Mouse (Mus musculus): ENCODE data around the gene Aqp9.
A peak's percentile ranks its signal among the peaks of the same experiment; 100 is the strongest.

Aqp9 gene

DNA sequence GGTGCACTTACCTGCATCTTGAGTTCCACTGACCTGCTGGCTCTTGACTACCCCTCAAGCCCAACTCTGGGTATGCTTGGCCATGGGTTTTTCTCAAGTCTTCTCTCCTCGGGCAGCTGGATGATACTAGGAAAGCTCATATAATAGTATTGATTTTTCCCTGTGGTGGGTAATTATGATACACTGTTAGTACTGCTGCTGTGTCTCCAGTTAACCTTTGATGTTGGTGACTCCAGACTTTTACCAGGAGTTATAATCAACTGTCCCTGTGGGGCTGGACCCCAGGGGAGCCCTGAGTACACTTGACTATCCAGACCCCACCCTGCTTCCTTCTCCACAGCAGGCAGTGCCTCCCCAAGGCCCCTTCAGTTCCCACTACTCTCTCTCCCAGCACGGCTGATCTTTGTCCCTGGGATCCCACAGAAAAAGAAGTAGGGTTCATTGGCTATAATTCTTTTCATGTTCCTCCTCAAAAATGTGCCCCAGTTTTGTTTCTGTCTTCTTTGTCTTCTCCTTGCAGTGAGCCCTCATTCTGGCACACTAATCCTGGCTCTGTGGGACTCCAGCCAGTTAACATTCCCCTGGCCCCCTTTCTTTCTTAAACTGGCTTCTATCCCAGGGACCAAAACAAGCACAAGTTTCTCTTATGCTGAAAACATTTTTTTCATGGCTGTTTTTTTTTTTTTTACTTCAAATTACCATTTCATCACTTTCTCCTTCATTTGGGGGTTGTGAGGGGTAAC, 838 bp downstream of the Aqp9 start:
- DNase-seq (ENCODE audit: extremely low read depth, low read depth, low spot score): no peak

DNA sequence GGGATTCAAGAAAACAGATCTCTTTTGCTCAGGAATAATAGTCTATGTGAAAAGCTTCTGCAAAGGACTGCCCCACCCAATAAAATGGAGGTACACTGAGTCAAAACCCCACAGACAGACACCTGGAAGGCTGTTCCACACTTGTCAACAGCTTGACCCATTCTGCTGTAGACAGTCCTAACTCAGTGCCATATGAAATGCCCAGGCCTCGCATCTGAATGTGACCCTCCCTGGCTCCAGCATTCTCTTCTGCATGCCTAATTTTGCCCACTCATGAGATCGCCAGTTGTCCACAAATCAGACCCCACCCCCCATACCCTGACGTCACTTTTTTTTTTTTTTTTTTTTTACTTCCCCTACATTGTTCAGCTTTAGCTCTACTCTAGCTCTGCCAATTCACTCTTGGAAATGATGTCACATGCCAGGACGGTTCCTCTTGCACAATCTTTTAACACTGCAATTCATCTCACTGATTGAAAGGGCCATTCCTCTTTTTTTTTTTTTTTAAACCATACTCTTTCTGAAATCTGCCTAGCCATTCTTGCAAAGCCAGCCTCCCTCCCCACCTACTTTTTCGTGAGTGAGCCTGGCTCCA, 1.5 kb downstream of the Aqp9 start:
- no peak for DNase-seq (ENCODE audit: extremely low read depth, low read depth, low spot score)

GRCm38 (mm10) chr9:71166019-71166705, 2.3 kb downstream of the Aqp9 start:
- DNase-seq (ENCODE audit: extremely low read depth, low read depth, low spot score): no peak

DNA sequence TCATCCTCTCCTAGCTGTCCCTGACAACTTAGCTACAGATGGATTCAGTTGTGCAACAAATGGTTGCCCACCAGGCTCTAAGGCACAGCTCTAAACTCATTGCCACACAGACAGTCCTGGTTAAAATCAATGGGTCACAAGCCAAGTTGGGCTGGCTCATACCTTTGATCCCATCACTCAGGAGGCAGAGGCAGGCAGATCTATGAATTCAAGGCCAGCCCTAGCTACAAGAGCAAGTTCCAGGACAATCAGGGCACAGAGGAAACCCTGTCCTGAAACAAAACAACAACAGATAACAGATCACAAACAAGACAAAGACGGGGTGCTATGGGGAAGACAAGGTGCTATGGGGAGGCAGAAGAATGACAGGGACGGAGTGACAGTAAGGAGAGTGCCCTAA, 3.0 kb downstream of the Aqp9 start:
- no peak for DNase-seq (ENCODE audit: extremely low read depth, low read depth, low spot score)

DNA sequence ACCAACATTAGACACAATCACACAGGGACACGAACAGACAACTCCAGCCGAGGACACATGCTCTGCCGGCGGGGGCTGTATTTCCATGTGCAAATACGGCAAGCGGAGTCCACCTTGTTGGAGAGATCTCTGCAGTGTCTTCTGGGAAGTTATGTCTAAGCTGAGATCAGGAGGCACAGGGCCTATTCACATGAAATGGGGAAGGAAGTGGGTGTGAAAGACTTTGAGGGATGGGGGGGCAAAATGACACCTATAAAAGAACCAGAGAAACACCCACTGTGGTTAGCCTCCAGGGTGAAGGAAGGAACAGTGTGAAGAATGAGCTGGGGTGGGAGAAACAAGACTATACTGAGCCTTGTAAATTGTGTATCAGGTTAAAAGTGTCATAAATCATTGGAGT, 3.4 kb downstream of the Aqp9 start:
- DNase-seq (ENCODE audit: extremely low read depth, low read depth, low spot score): no peak

GRCm38 (mm10) chr9:71164353-71164752, 4.1 kb downstream of the Aqp9 start:
- DNase-seq (ENCODE audit: extremely low read depth, low read depth, low spot score): no peak

GRCm38 (mm10) chr9:71162858-71163740, 5.4 kb downstream of the Aqp9 start:
- DNase-seq (ENCODE audit: extremely low read depth, low read depth, low spot score): peak; percentile 52

- no peak for DNase-seq (ENCODE audit: extremely low read depth, low read depth, low spot score)
Measured at GRCm38 (mm10) chr9:71162131-71162857, 6.2 kb downstream of the Aqp9 start.

GRCm38 (mm10) chr9:71160849-71161711, 7.4 kb downstream of the Aqp9 start:
- DNase-seq (ENCODE audit: extremely low read depth, low read depth, low spot score): no peak

DNA sequence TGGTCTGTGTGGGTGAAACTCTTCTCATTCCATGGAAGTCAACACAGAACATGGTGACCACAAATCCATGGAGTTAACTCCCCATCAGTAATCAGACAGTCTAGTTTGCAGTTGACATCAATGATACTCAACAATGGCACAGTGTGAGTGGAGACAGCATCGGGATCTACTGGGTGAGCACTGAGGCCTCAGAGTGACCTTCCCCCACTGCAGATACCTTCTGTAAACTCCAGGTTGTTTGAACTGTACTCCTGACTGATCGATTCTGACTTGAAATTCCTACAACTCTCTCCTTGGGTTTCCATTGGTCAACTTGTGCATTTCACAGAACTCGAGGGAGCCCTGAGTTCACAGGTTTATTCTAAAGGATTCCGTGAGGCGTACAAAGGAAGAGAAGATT, 8.8 kb downstream of the Aqp9 start:
- DNase-seq (ENCODE audit: extremely low read depth, low read depth, low spot score): no peak

- no peak for DNase-seq (ENCODE audit: extremely low read depth, low read depth, low spot score)
Measured at GRCm38 (mm10) chr9:71159060-71159626, 9.3 kb downstream of the Aqp9 start.

DNA sequence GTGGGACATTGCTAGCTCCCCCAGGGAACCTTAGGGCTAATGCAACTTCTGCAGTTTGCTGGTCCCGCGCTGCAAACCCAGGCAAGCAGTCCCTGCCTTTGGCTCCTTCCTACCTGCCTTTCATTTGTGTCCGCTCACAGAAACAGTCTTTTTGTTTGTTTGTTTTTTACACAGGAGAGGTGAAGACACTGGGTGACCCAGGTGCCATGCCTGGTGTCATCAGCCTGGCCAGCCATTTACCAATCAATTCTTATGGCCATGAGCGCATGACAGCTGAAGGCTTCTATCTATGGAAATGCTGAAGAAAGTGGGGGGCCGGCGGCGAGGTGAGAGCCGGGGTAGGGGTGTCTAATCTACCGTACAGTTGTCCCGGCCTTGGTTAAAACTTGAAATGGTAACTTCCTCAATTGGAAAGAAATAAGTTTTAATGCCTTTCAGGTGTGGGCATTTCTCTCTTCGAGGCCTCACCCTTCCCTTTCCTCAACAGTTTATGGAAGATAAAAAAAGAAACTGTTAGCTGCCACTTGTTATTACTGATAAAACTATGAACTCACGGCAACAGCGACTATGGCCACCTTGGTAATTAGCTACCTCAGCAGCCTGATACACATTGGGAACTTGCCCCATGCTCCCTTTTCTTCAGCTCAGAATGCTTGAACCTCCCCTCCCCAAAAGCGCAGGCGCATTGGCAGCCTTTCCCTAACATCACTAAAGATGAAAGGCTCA, 10.4 kb downstream of the Aqp9 start:
- no peak for DNase-seq (ENCODE audit: extremely low read depth, low read depth, low spot score)

GRCm38 (mm10) chr9:71156447-71157035, 11.9 kb downstream of the Aqp9 start:
- no peak for DNase-seq (ENCODE audit: extremely low read depth, low read depth, low spot score)

GRCm38 (mm10) chr9:71155399-71156005, 13.0 kb downstream of the Aqp9 start:
- peak; percentile 76 for DNase-seq (ENCODE audit: extremely low read depth, low read depth, low spot score)

DNA sequence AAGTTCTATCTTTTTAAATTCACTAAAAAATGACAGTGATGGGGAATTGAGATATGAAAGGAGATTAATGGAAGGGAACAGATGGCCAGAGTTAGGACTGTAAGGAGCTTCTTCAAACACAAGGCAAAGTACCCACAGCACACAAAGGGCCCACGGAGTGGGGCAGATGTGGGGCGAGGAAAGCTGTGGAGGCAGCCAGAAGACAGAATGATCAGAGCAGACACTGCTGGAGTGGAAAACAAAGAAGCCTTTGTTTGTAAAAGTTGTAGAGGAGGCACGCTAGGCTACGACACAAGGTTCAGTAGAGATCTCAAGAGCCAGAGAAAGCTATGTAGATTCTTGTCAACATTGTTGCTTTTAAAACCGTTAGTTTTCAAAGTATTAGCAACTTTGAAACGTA, 17.1 kb downstream of the Aqp9 start:
- DNase-seq (ENCODE audit: extremely low read depth, low read depth, low spot score): no peak

DNA sequence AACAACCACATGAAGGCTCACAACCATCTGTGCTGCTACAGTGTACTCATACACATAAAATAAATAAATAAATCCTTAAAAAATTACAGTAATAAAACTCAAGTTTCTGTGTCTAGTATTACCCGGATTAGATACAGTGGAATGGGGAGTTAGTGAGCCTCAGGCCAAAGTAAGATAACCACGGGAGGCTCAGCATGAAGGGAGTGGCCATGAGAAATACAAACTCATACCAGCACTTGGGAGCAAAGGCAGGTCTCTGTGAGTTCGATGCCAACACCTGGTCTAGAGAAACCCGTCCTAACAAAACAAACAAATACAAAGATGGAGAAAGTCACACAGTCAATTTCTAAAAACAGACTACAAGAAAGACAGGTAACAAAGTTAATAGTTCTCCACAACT, 18.3 kb downstream of the Aqp9 start:
- no peak for DNase-seq (ENCODE audit: extremely low read depth, low read depth, low spot score)

- DNase-seq (ENCODE audit: extremely low read depth, low read depth, low spot score): no peak
Measured at GRCm38 (mm10) chr9:71148890-71149289, 19.6 kb downstream of the Aqp9 start.

- no peak for DNase-seq (ENCODE audit: extremely low read depth, low read depth, low spot score)
Measured at GRCm38 (mm10) chr9:71146210-71146609, 22.3 kb downstream of the Aqp9 start.
